Mouse (Mus musculus) lung, postnatal 0 days (tissue): ENCODE measurements around the gene Focad.

ENCODE experiments used
- CTCF ChIP-seq: IDR thresholded peaks from 2 replicates; pipeline ENCODE4 v1.5.1; 2016; ENCODE audit warnings: antibody characterized with exemption, mild to moderate bottlenecking
- EP300 ChIP-seq: IDR thresholded peaks from 2 replicates; pipeline ENCODE4 v1.6.1; 2016; ENCODE audit warnings: antibody characterized with exemption, mild to moderate bottlenecking, control low read depth

GRCm38 (mm10) chr4:88195898-88196495, 101.6 kb downstream of the Focad start:
- no peak for TF ChIP-seq CTCF
- TF ChIP-seq EP300, result no peak
